Mouse (Mus musculus) neural tube, embryonic 13.5 days (tissue): ENCODE measurements at regions not wholly inside any gene's neighbourhood (a gene's known extent, or its start where the extent isn't known, plus 50 kb on each side); places are given as distances from the start of the nearest gene placed in this dataset.
"Not testable (repeated sequence)": the region's sequence is repeated elsewhere in the genome, so short reads cannot be mapped to it uniquely, and the experiment has no call there.

Source experiments
- ATAC-seq: fragments of 200-750 bp; cut with Nextera tagmentation; 2 replicates; pipeline ENCODE4 v1.8.0; 2017; ENCODE audit warnings: low read depth, mild to moderate bottlenecking, moderate TSS enrichment, moderate library complexity
- H3K27ac ChIP-seq: fragments of 300-500 bp; sonication (generic); replicated peaks from 2 replicates; pipeline ENCODE4 v1.5.1; 2015; ENCODE audit warnings: moderate library complexity, mild to moderate bottlenecking, inconsistent platforms
- H3K27me3 ChIP-seq: fragments of 300-500 bp; sonication (generic); 2 replicates; pipeline ENCODE4 v1.6.1; 2015; ENCODE audit warnings: mild to moderate bottlenecking, inconsistent platforms
- H3K36me3 ChIP-seq: fragments of 300-500 bp; sonication (generic); 2 replicates; pipeline ENCODE4 v1.6.1; 2015; ENCODE audit warnings: mild to moderate bottlenecking, inconsistent platforms
- H3K4me1 ChIP-seq: fragments of 300-500 bp; sonication (generic); replicated peaks from 2 replicates; pipeline ENCODE4 v1.6.1; 2015; ENCODE audit warnings: inconsistent platforms
- H3K4me2 ChIP-seq: fragments of 300-500 bp; sonication (generic); 2 replicates; pipeline ENCODE4 v1.6.1; 2015; ENCODE audit warnings: inconsistent platforms, mild to moderate bottlenecking, moderate library complexity
- H3K4me3 ChIP-seq: fragments of 300-500 bp; sonication (generic); 2 replicates; pipeline ENCODE4 v1.5.1; 2015; ENCODE audit warnings: mild to moderate bottlenecking, inconsistent platforms
- H3K9ac ChIP-seq: fragments of 300-500 bp; sonication (generic); 2 replicates; pipeline ENCODE4 v1.6.1; 2015; ENCODE audit warnings: moderate library complexity, mild to moderate bottlenecking, inconsistent platforms
- H3K9me3 ChIP-seq: fragments of 300-500 bp; sonication (generic); 2 replicates; pipeline ENCODE4 v1.6.1; 2016; ENCODE audit warnings: inconsistent platforms
- WGBS: fragments of 180-500 bp; shearing (Covaris S2); methylation state at CpG from one replicate; pipeline ENCODE4 v1.1.7; 2015; 5-methylcytosine and 5-hydroxymethylcytosine counted together

DNA sequence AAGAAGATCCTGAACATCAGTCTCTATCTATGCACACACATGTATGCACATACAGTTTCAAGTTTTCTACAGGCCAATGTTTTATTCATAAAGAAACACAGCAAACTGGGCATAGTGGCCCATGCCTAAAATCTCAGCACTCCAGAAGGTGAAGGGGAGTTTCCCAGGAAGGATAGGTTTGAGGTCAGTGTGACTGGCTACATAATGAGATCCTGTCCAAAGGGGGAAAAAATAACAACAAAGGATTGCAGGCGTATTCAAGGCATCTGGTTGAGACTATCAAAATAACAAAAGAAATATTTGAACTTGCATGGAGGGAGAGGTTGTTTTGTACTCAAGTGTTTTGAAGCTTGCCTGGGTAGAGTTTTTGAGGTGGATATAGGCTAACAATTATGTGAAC is 80.0 kb upstream of the Cep85l start:
- H3K9ac ChIP-seq, H3K36me3 ChIP-seq, H3K4me2 ChIP-seq, ATAC-seq, H3K9me3 ChIP-seq, H3K27ac ChIP-seq, H3K27me3 ChIP-seq, H3K4me3 ChIP-seq: not testable (repeated sequence)
- 84% methylated on average over 1 of the region's 1 CpGs for WGBS
- peaks cover 15% of the 10 kb centered on the region for H3K4me1 ChIP-seq

DNA sequence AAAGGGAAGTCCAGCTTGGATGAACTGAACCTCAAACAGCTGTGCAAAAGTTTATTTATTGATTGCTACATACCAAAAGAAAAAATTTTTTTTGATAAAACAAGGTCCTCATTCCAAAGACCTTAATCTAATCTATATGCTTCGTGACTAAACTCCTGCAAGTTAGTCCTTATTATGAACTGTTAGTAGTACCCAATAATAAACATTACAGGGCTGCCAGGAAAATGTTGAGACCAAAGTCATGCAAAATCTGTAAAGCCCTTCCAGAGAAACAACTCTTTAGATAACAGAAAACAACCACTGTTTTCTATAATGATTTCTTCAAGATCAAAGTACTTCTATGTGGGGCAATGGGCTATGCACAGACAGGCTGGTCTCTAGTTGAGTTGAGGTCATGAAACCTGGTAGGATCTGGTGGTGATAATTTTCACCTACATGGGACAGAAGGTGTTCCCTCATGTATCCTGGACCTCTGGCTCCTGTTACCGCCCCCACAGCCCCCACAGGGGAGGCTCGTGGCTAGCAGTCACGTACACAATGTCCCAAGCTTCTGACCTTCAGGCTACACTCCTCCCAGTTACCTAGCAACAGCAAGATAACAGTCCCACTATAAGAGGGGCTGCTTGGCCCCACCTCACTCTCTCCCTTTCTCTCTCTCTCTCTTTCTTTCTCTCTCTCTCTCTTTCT is 76.4 kb upstream of the Cep85l start:
- no peaks in the 10 kb centered on the region for H3K4me1 ChIP-seq
- no peaks in the 10 kb centered on the region for H3K36me3 ChIP-seq
- no peaks in the 10 kb centered on the region for H3K27me3 ChIP-seq
- no peak overlapping the region for H3K9ac ChIP-seq
- no peak for ATAC-seq
- H3K4me2 ChIP-seq, result no peak overlapping the region
- H3K27ac ChIP-seq, result no peak overlapping the region
- H3K9me3 ChIP-seq, result no peaks in the 10 kb centered on the region
- no peak overlapping the region for H3K4me3 ChIP-seq
- WGBS, result 66% methylated on average over 4 of the region's 4 CpGs

DNA sequence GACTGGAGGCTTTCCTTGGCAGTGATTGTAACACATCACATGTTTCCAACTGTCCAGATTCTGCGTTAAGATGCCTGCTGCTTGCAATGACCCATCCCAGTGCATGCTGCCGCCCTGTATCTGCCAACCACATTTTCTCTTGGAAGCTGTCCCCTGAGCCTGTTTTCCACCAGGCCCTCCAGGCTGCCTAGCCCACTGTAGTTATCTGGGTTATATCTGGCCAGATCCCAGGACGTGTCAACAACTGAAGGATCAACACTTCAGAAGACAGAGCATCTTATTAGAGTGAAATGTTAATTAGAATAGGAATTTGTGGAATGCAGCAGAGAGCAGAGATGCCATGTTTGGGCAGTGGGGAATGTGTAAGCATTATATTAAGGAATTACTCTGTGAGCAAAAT is 65.0 kb upstream of the Cep85l start:
- no peaks in the 10 kb centered on the region for H3K9me3 ChIP-seq
- H3K4me2 ChIP-seq, result no peak overlapping the region
- H3K27ac ChIP-seq, result no peak overlapping the region
- 58% methylated on average over 3 of the region's 3 CpGs for WGBS
- H3K9ac ChIP-seq, result no peak overlapping the region
- H3K36me3 ChIP-seq, result no peaks in the 10 kb centered on the region
- no peak overlapping the region for H3K4me3 ChIP-seq
- H3K27me3 ChIP-seq, result no peaks in the 10 kb centered on the region
- H3K4me1 ChIP-seq, result no peaks in the 10 kb centered on the region
- no peak for ATAC-seq

DNA sequence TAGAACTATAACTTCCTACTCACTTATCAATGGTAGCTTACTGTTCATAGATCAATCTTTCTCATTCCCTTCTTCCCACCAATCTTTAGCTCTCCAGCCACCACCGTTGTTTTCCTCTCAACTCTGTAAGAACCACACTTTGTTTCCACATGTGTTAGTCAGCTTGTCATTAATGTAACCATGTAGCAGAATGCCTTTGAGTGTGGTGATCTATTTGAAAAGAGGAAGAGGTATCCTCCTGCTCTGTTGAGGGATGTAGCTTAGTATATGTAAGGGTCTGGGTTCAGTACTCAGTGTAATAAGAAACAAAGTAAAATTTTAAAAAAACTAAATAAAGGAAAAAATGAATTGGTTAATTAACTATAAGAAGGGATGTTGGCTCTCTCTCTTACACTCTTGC is 63.7 kb upstream of the Cep85l start:
- Histone ChIP-seq H3K36me3 (no peaks in the 10 kb centered on the region), H3K27ac (no peak overlapping the region), H3K4me2 (no peak overlapping the region), H3K27me3 (no peaks in the 10 kb centered on the region), H3K4me3 (no peak overlapping the region), H3K9me3 (no peaks in the 10 kb centered on the region), H3K9ac (no peak overlapping the region), H3K4me1 (no peaks in the 10 kb centered on the region)
- WGBS, result 85% methylated on average over 1 of the region's 1 CpGs
- no peak for ATAC-seq

DNA sequence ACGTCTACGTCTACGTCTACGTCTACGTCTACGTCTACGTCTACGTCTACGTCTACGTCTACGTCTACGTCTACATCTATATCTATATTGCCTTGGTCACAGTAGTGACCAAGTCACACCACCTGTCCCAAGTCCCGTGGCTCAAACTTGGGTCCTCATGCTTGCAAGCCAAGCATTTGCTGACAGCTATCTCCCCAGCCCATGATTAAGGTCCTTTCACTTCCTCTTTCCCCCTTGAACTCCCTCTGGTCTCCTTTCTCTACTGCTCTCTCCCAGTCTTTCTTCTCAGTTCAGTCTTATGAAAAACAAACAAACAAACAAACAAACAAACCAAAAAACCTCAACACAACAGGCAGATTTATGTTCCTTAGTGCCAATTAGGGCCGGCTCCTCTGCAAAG is 63.2 kb upstream of the Cep85l start:
- Histone ChIP-seq H3K9ac (no peak overlapping the region), H3K4me1 (no peaks in the 10 kb centered on the region), H3K27ac (no peak overlapping the region), H3K27me3 (no peaks in the 10 kb centered on the region), H3K9me3 (no peaks in the 10 kb centered on the region), H3K4me3 (no peak overlapping the region), H3K4me2 (no peak overlapping the region), H3K36me3 (no peaks in the 10 kb centered on the region)
- no peak for ATAC-seq
- 95% methylated on average over 14 of the region's 14 CpGs for WGBS

DNA sequence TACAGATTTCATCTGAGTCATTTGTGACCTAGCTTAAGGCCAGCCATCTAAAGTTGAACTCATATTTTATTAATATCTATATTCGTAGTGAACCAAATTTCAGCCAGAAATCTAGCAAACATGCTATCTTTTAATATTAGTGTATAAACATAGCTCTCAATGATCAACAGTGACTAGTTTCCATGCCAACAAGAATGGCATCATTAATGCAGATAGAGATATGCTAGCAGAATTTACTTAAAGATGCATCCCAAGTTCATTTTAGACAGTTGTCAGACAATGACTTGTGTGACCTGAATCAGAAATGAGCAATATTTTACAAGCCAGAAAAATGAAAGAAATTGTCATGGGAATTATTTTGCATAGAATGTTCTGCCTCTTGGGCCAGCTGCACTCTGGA is 60.5 kb upstream of the Cep85l start:
- H3K9me3 ChIP-seq, result no peaks in the 10 kb centered on the region
- no peak overlapping the region for H3K4me3 ChIP-seq
- H3K4me2 ChIP-seq, result no peak overlapping the region
- no peaks in the 10 kb centered on the region for H3K36me3 ChIP-seq
- 89% methylated on average over 1 of the region's 1 CpGs for WGBS
- peaks cover 8% of the 10 kb centered on the region for H3K4me1 ChIP-seq
- H3K27me3 ChIP-seq, result no peaks in the 10 kb centered on the region
- no peak overlapping the region for H3K27ac ChIP-seq
- H3K9ac ChIP-seq, result no peak overlapping the region
- ATAC-seq, result no peak

DNA sequence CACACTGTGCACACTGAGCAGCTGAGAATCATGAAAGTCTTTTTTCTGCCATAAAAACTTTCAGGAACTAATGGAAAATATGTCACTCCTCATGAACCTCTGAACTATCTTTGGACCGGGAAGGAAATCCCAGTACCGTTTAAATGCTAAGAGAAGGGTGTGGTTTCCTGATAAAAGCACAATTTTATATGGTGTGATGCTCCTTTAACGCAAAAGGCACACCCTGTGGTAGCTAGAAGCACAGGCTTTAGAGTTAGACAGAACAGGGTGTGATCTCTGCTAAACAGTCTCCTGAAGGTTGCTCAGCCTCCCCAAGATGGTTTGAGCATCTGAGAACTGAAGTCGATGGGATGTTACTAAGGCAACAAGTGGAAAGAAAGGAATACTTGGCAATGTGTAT is 58.6 kb upstream of the Cep85l start:
- Histone ChIP-seq H3K27me3 (no peaks in the 10 kb centered on the region), H3K9ac (no peak overlapping the region), H3K4me3 (no peak overlapping the region), H3K36me3 (no peaks in the 10 kb centered on the region), H3K4me2 (no peak overlapping the region), H3K27ac (no peak overlapping the region), H3K4me1 (peaks cover 14% of the 10 kb centered on the region), H3K9me3 (no peaks in the 10 kb centered on the region)
- 89% methylated on average over 4 of the region's 4 CpGs for WGBS
- ATAC-seq, result no peak

DNA sequence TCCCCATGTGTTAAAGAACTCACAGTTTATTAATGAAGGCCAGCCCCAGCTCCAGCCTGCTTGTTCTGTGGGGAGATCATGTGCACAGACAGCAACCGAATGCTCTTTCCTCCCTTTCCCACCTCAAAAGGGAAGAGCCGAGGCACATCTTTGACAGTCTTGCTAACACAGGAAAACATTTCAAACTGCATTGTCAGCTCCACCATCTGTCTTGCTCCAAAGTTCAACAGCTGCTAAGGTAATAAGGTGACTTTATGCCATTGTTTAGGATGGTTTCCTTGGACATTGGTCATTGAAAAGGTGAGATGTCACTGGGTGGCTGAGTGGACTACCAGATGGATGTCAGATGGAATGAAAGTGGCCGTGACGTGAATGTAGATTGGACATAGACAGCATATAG is 58.0 kb upstream of the Cep85l start:
- no peak for ATAC-seq
- Histone ChIP-seq H3K27me3 (no peaks in the 10 kb centered on the region), H3K4me2 (no peak overlapping the region), H3K4me3 (no peak overlapping the region), H3K27ac (no peak overlapping the region), H3K36me3 (no peaks in the 10 kb centered on the region), H3K9ac (no peak overlapping the region), H3K4me1 (peaks cover 14% of the 10 kb centered on the region), H3K9me3 (no peaks in the 10 kb centered on the region)
- WGBS, result 86% methylated on average over 4 of the region's 4 CpGs

DNA sequence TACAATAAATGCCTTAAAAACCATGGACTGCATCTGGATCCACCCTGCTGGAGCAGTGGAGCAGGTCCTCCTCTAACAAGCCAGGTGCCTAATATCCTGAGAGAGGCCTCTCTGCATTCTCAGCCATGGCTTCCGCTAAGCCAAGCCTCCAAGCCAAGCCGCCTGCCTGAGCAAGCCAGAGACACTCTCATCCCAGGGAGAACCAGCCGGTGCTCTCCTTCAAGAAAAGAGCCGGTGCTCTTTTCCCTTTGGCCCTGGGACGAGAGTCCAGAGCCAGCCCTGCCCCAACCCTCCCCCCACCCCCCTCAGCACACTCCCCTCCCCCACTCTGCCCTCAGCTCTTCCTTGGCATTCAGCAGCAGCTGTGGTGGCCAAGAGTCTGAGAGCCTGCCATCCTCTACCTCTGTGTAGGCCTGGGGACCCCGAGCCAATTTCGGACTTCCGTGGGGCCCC is 56.3 kb upstream of the Cep85l start:
- H3K4me1 ChIP-seq, result peaks cover 14% of the 10 kb centered on the region
- H3K9ac ChIP-seq, result no peak overlapping the region
- WGBS, result 71% methylated on average over 8 of the region's 8 CpGs
- H3K36me3 ChIP-seq, result no peaks in the 10 kb centered on the region
- H3K27ac ChIP-seq, result no peak overlapping the region
- H3K4me2 ChIP-seq, result no peak overlapping the region
- ATAC-seq, result peak; percentile 55
- H3K27me3 ChIP-seq, result no peaks in the 10 kb centered on the region
- no peaks in the 10 kb centered on the region for H3K9me3 ChIP-seq
- H3K4me3 ChIP-seq, result no peak overlapping the region

DNA sequence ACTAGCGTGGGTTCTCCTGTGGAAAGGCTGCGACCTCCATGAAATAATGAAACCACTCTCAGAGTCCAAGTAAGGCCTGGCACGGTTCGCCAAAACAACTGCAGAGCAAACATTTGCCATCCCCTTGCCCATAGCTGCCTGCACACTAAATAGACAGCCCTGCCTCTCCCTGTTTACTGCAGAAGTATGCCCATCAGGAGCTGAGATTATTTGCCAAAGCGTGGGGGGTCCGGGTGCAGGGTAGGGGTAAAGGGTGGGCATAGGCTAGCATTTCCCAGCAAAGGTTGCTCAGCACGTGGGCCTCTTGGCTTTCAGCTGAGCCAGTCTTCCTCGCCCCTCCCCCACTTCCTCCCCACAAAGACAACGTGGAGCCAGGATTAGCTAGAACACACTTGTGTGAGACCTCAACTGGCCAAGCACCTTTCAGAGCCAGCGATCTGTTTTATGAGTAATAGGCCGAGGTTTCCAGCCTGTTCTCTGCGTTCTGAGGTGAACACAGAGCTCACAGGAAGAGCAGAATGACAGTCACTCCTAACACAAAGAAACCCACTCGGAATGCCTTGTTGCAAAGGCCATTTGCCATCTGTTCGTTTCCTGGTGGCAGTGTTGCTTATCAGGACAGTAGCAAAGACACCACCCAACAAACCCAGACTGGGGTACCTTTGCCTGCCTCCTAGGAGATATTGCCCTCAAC is 55.6 kb upstream of the Cep85l start:
- H3K36me3 ChIP-seq, result no peaks in the 10 kb centered on the region
- H3K4me1 ChIP-seq, result peaks cover 17% of the 10 kb centered on the region
- peak overlapping the region; percentile 55 for H3K27ac ChIP-seq
- H3K4me2 ChIP-seq, result no peak overlapping the region
- no peak overlapping the region for H3K4me3 ChIP-seq
- ATAC-seq, result peak; percentile 64; the same call in 1 of the 2 replicates
- WGBS, result 59% methylated on average over 14 of the region's 14 CpGs
- no peaks in the 10 kb centered on the region for H3K9me3 ChIP-seq
- 0 out of 2 replicates have a peak overlapping the region, but pooled peaks have one; percentile 18 for H3K9ac ChIP-seq
- H3K27me3 ChIP-seq, result no peaks in the 10 kb centered on the region

DNA sequence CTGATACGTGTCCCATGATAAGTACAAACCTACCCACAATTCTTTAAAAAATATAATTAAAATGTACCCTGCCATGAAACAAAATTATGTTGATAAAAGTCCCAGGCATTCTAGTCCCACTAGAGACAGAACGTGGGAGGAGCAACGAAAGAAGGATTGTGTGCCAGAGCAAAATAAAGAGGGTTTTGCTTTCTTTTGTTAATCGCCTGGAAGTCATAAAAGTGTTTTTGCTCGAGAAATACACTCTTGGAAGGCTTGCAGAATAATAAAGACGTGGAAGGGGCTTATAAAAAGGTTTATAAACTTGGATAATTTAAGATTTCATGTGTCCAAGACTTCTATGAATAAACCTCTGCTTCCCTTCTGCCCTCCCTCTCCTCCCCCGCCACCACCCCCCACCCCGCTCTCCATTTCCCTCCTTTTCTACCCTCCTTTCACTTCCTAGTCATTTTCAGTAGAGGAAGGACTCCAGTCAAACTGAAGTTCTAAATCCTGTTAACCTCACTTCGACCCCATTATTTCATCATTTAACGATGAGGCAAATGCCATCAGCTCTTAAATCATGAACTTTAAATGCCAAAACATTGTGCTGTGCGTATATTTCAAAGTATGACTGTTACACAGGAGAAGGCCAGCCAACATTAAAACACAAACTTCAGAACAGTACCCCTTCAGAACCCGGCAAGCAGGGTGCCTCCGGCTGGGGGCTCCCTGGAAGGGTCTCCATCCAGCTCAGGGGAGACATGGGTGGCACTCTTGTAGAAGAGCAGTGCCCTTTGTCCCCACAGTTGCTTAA is 54.8 kb upstream of the Cep85l start:
- Histone ChIP-seq H3K27me3 (no peaks in the 10 kb centered on the region), H3K4me1 (peaks cover 24% of the 10 kb centered on the region), H3K27ac (peak overlapping the region; percentile 55; the same call in 1 of the 2 replicates), H3K4me3 (no peak overlapping the region), H3K36me3 (no peaks in the 10 kb centered on the region), H3K9me3 (no peaks in the 10 kb centered on the region), H3K4me2 (no peak overlapping the region), H3K9ac (no peak overlapping the region)
- no peak for ATAC-seq
- 61% methylated on average over 13 of the region's 13 CpGs for WGBS

DNA sequence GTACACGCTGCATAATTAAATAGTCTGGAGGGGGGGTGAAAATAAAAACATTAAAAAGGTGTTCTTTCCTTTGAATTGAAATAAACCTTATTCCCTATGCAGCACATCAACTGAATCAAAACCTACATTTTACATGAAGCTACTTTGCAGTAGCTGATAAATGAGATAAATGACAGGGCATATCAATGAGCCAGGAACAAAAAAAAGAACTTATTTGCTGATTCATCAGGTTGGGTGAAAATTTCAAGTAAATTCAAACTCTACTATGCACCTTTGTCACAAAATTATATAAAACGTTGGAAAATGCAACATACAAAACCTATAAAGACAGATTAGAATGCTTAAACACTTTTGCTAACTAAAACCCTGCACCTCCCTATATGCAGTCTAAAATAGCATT is 53.0 kb upstream of the Cep85l start:
- no peak for ATAC-seq
- Histone ChIP-seq H3K4me2 (no peak overlapping the region), H3K9me3 (no peaks in the 10 kb centered on the region), H3K27ac (no peak overlapping the region), H3K4me1 (peaks cover 33% of the 10 kb centered on the region), H3K27me3 (no peaks in the 10 kb centered on the region), H3K36me3 (no peaks in the 10 kb centered on the region), H3K4me3 (no peak overlapping the region), H3K9ac (no peak overlapping the region)
- WGBS, result 89% methylated on average over 2 of the region's 2 CpGs
